Mouse (Mus musculus) embryonic fibroblast, embryonic 13.5 days (primary cell): ENCODE measurements around the gene Cdr2l. TPM values are rescaled to one million over a fixed set of nuclear protein-coding genes. Genes with fewer than 3 reads are reported as not detected.

Experiments used
- H3K27ac ChIP-seq: 2 replicates; pipeline ENCODE4 v1.5.1; 2012; ENCODE audit warnings: low read length, control low read depth, inconsistent platforms; ENCODE audit not compliant: insufficient read depth
- H3K4me1 ChIP-seq: 2 replicates; pipeline ENCODE4 v1.6.1; 2011; ENCODE audit warnings: low read length; ENCODE audit not compliant: control insufficient read depth, insufficient read depth
- H3K4me3 ChIP-seq: 2 replicates; pipeline ENCODE4 v1.5.1; 2011; ENCODE audit warnings: mild to moderate bottlenecking, control low read depth, low read length; ENCODE audit not compliant: insufficient read depth
- CTCF ChIP-seq: IDR thresholded peaks from 2 replicates; pipeline ENCODE4 v1.5.1; 2011; ENCODE audit warnings: mild to moderate bottlenecking, control low read depth, low read length, moderate library complexity, borderline replicate concordance; ENCODE audit not compliant: insufficient read depth
- POLR2A ChIP-seq: IDR thresholded peaks from 2 replicates; pipeline ENCODE4 v1.6.1; 2011; ENCODE audit warnings: low read depth, mild to moderate bottlenecking, control low read depth, low read length, moderate library complexity
- polyA plus RNA-seq: library from polyadenylated mRNA; stranded (reverse); fragments of >200 nt; gene quantifications from 2 replicates; pipeline ENCODE4 v1.2.4, GENCODE M21; 2011; ENCODE audit warnings: low read depth; ENCODE audit not compliant: missing spikeins, insufficient read length

Cdr2l gene
- 24.2 and 29.5 TPM in 2 replicates for polyA plus RNA-seq

DNA sequence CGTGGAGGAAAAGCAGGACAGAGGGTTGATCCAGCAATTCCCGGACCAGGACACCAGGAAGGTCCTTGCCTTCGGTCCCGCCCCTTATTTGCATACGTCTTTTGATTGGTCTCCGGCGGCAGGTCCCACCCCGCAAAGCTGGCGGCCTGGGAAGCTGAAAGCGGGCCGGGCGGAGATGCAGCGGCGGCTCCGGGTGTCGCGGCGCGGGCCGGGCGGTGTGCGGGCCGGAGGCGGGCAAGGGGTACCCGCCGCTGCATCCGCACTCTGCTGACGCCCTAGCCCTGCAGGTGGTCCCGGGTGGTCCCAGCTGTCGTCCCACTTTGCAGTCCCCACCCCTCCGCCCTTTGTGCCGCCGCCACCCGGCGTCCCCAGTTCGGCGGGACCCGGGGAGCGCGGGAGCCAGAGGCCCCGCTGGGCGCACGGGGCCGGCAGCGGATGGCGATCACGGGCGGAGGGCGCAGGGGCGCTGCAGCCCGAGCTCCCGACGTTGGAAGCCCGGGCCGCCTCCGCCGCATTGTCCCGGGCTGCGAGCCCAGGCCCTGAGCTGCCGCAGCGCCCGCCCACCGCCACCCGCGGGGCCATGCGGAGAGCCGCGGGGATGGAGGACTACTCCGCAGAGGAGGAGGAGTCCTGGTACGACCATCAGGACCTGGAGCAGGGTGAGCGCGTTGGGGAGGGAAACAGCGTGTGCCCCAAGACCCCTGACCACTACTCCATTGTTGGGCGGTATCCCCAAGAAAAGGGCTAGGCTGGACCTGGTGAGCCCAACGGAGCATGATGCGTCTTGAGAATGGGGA lies at the start of gene Cdr2l:
Gene Cdr2l (plus strand): TSS at position 174 of the 797 bp plus-strand sequence.
- Histone ChIP-seq H3K4me1 (peaks cover 21% of the 10 kb centered on the region), H3K27ac (peak within 1 kb of the TSS; percentile 20), H3K4me3 (peak within 1 kb of the TSS; percentile 73)
- no peak for TF ChIP-seq CTCF
- TF ChIP-seq POLR2A = peak; percentile 80

DNA sequence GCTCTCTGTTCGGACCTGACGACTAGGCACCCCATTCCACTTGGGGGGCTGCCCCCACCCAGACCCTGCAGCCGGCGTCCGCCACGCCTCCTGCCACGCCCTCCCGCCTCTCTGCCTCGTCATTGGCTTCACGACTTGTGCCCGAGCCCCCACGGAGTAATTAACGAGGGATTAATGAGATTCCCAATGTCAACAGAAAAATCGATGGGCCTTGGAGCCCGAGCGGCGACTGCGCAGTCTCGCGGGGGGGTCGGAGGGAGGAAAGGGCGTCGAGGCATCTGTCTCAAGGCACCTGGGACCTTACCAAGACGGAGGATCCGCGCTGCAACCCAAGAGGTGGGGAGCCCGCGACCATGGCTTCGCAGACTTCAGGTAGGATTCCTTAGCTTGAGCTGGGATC lies 47.2 kb upstream of the Cdr2l start, which contains the start of gene Otop3:
Gene Otop3 (plus strand): TSS at position 201 of the 400 bp plus-strand sequence.
- Histone ChIP-seq H3K27ac (no peak within 1 kb of the TSS), H3K4me1 (no peaks in the 10 kb centered on the region), H3K4me3 (no peak within 1 kb of the TSS)
- TF ChIP-seq CTCF (no peak), POLR2A (no peak)

DNA sequence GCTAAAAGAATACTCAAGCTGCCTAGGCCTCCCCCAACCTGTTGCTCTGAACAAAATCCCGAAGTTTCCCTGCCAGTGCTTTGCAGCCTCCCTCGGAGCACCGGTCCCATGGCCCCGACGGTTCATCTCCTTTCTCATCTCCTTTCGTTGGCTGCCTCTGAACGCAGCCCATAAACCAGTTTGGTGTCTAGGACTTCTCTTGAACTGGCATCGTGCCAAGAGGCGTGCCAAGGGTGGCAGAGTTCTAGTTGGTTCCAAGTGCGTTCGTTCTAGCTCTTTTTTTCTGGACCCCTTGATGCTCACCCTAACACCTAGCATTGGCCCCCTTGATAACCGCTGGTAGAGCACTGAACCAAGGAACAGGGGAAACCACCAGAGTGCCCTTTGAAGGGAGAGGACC lies 46.5 kb upstream of the Cdr2l start:
- H3K27ac ChIP-seq = no peak overlapping the region
- no peak overlapping the region for H3K4me3 ChIP-seq
- H3K4me1 ChIP-seq = no peaks in the 10 kb centered on the region
- TF ChIP-seq CTCF (no peak), POLR2A (no peak)

- Histone ChIP-seq H3K27ac (no peak overlapping the region), H3K4me3 (no peak overlapping the region), H3K4me1 (no peaks in the 10 kb centered on the region)
- TF ChIP-seq POLR2A (no peak), CTCF (no peak)
Observed at GRCm38 (mm10) chr11:115336115-115336514, 45.6 kb upstream of the Cdr2l start.

DNA sequence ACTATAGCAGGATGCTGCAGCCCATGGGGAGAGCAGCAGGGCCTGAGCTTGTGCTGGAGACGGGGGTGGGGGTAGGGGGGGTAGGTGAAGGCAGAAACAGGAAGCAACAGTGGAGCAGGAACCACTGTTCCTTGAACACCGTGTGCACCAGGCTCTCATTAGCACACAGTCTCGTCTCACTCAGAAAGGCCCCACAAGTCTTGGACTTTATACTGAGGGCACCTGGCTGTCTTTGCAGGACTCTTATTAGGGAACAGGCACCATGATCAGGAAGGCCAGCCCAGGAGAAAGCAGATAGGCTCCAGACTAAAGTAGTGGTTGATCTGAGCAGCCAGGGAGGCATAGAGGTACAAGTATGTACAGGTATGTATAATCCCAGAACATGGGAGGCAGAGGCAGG lies 44.4 kb upstream of the Cdr2l start:
- TF ChIP-seq POLR2A (no peak), CTCF (no peak)
- H3K4me1 ChIP-seq = no peaks in the 10 kb centered on the region
- no peak overlapping the region for H3K4me3 ChIP-seq
- no peak overlapping the region for H3K27ac ChIP-seq

- Histone ChIP-seq H3K4me1 (no peaks in the 10 kb centered on the region), H3K4me3 (no peak overlapping the region), H3K27ac (no peak overlapping the region)
- TF ChIP-seq POLR2A = no peak
- TF ChIP-seq CTCF = no peak
Observed at GRCm38 (mm10) chr11:115337826-115338225, 43.9 kb upstream of the Cdr2l start.

GRCm38 (mm10) chr11:115341246-115341645 lies 40.5 kb upstream of the Cdr2l start:
- Histone ChIP-seq H3K27ac (no peak overlapping the region), H3K4me1 (no peaks in the 10 kb centered on the region), H3K4me3 (no peak overlapping the region)
- TF ChIP-seq POLR2A (no peak), CTCF (no peak)

- no peak overlapping the region for H3K4me3 ChIP-seq
- no peaks in the 10 kb centered on the region for H3K4me1 ChIP-seq
- H3K27ac ChIP-seq = no peak overlapping the region
- no peak for TF ChIP-seq POLR2A
- TF ChIP-seq CTCF = no peak
Observed at GRCm38 (mm10) chr11:115341866-115342265, 39.9 kb upstream of the Cdr2l start.

DNA sequence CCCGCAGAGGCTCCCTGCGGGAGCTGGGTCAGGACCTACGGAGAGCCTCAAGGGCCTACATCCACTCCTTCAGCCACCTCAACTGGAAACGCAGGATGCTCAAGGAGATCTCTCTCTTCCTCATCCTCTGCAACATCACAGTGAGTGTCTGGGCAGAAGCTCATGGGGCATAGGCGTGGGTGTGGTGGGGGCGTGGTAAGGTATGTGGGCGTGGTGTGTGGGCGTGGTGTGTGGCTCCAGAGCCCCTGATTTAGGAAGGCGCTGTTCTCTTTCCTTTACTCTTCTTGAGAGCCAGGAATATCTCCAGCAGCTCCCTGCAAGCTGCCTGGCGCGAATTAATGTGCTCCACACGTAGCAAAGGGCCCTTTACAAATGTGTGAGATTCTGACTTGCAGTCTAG lies 36.7 kb upstream of the Cdr2l start:
- no peaks in the 10 kb centered on the region for H3K4me1 ChIP-seq
- H3K27ac ChIP-seq = no peak overlapping the region

GRCm38 (mm10) chr11:115345515-115345914 lies 36.2 kb upstream of the Cdr2l start:
- TF ChIP-seq POLR2A = no peak
- TF ChIP-seq CTCF = no peak
- no peak overlapping the region for H3K27ac ChIP-seq
- no peak overlapping the region for H3K4me3 ChIP-seq
- no peaks in the 10 kb centered on the region for H3K4me1 ChIP-seq

More for the DNA sequence above, 36.7 kb upstream of the Cdr2l start:
- TF ChIP-seq POLR2A (no peak), CTCF (no peak)
- no peak overlapping the region for H3K4me3 ChIP-seq

DNA sequence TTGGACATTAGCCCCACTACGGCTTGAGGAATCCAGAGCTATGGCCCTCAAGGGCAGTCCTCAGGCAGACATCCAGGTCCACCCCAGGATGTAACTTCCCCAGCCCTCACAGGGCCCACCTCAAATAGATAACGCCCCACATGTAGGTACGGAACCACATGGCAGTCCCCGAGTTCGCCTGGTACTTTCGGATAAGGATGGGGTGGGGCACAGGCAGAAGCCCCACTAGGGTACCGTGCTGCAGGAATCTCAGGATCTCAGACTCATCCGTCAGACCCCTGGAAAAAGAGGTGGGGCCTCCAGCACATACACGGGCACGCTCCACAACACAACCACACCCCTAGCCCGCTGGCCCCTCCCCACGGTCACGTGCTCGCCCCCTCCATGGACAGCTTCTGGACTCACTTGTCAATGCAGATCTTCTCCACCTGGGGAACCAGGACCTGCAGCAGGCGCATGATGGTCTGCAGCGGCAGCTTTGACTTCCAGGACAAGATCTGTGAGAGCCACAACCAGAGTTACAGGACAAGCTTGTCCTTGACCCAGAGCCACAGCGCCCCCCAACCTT lies 33.0 kb upstream of the Cdr2l start:
- Histone ChIP-seq H3K27ac (no peak overlapping the region), H3K4me1 (no peaks in the 10 kb centered on the region), H3K4me3 (no peak overlapping the region)
- TF ChIP-seq CTCF (no peak), POLR2A (no peak)
